Mouse (Mus musculus): ENCODE results near the gene Usp12.

DNA sequence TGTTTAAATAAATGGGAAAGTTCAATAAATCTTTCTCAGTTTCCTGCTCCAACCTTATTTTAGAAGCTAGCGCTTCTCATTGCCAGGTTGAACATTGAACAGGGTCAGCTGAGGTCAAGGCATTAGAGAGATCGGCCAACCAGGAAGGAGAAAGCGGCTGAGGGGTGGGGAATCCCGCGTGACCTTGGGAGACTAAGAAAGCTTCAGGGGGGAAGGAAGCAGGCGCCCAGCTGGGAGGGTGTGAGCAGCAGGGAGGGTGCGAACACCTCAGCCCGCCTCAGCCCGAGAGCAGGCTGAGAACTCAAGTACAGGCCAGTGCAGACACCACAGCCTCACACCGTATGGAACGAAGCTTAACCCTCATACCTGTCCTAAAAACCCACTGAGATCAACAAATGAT is 22.8 kb downstream of the Usp12 start:
- TF ChIP-seq CTCF (IDR thresholded peaks at IDR 0.05; ENCODE audit: borderline replicate concordance, extremely low read depth, insufficient read depth, insufficient read length) (no peak), POLR2A (IDR thresholded peaks at IDR 0.05; ENCODE audit: borderline replicate concordance, extremely low read depth, insufficient read depth, insufficient read length, poor library complexity, severe bottlenecking) (no peak)

Data from brain, embryonic 14.5 days (tissue).